Mouse (Mus musculus): ENCODE results near the gene Crocc2. TPM values are rescaled to one million over a fixed set of nuclear protein-coding genes. Genes with fewer than 3 reads are reported as not detected.

Gene Crocc2
- polyA plus RNA-seq, 1 experiment from 2014 or later: 0.30 TPM

DNA sequence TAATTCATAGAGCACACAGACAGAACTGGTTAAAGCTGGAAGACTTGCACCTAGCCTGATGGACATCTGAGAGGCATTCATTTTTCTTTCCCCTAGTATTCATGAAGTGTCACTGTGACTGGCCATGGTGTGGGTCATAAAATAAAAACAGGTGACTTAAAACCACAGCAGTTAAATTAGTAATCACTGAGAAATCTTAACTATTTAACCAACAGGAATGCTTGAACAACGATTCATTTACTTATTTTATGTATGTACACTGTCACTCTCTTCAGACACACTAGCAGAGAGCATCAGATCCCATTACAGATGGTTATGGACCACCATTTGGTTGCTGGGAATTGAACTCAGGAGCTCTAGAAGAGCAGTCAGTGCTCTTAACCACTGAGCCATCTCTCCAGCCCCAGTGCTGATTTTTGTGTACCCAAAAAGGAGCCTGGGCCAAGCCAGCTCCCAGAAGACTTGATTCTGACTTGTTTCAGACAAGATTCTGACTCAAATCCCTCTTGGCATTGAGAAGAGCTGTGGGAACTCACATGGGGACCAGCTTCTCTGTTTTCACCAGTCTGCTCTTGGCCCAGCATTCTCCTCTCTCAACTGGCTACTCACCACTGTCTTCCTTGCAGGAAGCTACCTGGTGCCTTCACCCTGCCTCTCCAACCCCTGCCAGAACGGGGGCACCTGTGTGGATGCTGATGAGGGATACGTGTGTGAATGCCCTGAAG is 102.2 kb downstream of the Crocc2 start:
- no peaks in the 10 kb centered on the region for H3K36me3 ChIP-seq
- 77% methylated on average over 3 of the region's 3 CpGs for WGBS

DNA sequence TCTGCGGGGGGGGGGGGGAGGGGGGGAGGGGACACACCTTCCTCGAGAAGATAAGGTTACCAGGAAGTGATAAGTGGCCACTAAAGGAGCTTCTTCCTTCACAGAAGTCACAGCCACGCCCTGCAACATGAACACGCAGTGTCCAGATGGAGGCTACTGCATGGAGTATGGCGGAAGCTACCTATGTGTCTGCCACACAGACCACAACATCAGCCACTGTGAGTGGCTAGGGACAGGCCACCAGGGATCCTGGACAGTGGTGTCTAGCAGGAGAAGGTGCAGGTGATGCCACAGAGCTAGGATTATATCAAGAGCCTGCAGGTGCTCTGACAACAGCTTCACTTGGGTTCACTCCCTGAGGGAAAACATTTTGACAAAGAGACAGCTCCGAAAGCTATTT is 103.2 kb downstream of the Crocc2 start:
- H3K4me1 ChIP-seq (replicated peaks): peaks cover 5% of the 10 kb centered on the region
- H3K27me3 ChIP-seq (ENCODE audit: insufficient read depth, poor library complexity, severe bottlenecking): peaks cover 4% of the 10 kb centered on the region; the same call in 1 of the 2 replicates
- H3K36me3 ChIP-seq: no peaks in the 10 kb centered on the region
- H3K27ac ChIP-seq: no peak overlapping the region
- WGBS: 89% methylated on average over 6 of the region's 6 CpGs
- DNase-seq (ENCODE audit: low spot score): no peak
- H3K4me3 ChIP-seq: no peak overlapping the region
- no peaks in the 10 kb centered on the region for H3K9me3 ChIP-seq

More for the DNA sequence above, 102.2 kb downstream of the Crocc2 start:
- no peak for DNase-seq (ENCODE audit: low spot score)
- H3K4me1 ChIP-seq (replicated peaks): peaks cover 5% of the 10 kb centered on the region
- no peak overlapping the region for H3K27ac ChIP-seq
- H3K4me3 ChIP-seq: no peak overlapping the region
- H3K27me3 ChIP-seq (ENCODE audit: insufficient read depth, poor library complexity, severe bottlenecking): peaks cover 4% of the 10 kb centered on the region; the same call in 1 of the 2 replicates
- no peaks in the 10 kb centered on the region for H3K9me3 ChIP-seq

DNA sequence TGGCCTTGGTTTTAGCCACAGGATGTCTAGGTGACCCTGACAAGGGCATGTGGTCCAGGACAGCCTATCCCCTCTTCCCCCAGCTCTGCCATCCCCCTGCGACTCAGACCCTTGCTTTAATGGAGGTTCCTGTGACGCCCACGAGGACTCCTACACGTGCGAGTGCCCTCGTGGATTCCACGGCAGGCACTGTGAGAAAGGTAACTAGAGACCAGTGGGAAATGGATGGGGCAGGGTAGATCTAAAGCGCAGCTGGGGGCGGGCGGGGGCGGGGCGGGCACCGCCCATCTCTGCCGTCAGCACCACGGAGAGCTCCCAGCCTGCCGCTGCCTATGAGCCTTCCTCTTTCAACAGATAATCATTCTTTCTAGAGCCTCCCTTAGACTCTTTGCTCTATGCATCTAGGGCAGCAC is 103.9 kb downstream of the Crocc2 start:
- H3K9me3 ChIP-seq: no peaks in the 10 kb centered on the region
- H3K27ac ChIP-seq: no peak overlapping the region
- DNase-seq (ENCODE audit: low spot score): peak; percentile 69
- peak overlapping the region; percentile 28; the same call in 1 of the 2 replicates for H3K4me3 ChIP-seq
- H3K36me3 ChIP-seq: no peaks in the 10 kb centered on the region
- 3% methylated on average over 10 of the region's 16 CpGs for WGBS
- H3K4me1 ChIP-seq (replicated peaks): peaks cover 5% of the 10 kb centered on the region
- H3K27me3 ChIP-seq (ENCODE audit: insufficient read depth, poor library complexity, severe bottlenecking): peaks cover 4% of the 10 kb centered on the region; the same call in 1 of the 2 replicates

DNA sequence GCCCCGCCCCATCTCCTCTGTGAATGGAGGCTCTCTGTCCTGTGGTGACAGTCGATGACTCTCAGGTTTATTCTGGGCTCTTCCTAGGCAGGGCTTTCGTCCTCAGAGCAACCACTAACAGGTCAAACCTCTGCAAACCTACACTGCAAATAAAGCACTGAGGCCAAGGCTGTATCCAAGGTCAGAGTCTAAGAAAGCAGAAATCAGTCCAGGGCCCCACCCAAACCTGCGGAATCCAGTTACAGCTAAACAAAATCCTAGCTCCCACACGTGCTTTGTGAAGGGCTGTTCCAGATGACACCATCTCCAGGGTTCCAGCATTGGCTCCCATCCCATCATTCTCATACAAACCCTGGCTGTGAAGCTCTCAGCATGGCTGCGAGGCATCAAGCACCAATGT is 107.0 kb downstream of the Crocc2 start:
- Histone ChIP-seq H3K4me3 (no peak overlapping the region), H3K27ac (no peak overlapping the region), H3K9me3 (no peaks in the 10 kb centered on the region), H3K27me3 (ENCODE audit: insufficient read depth, poor library complexity, severe bottlenecking) (peaks cover 4% of the 10 kb centered on the region; the same call in 1 of the 2 replicates), H3K36me3 (no peaks in the 10 kb centered on the region), H3K4me1 (replicated peaks) (peaks cover 5% of the 10 kb centered on the region)
- 76% methylated on average over 6 of the region's 6 CpGs for WGBS
- no peak for DNase-seq (ENCODE audit: low spot score)

DNA sequence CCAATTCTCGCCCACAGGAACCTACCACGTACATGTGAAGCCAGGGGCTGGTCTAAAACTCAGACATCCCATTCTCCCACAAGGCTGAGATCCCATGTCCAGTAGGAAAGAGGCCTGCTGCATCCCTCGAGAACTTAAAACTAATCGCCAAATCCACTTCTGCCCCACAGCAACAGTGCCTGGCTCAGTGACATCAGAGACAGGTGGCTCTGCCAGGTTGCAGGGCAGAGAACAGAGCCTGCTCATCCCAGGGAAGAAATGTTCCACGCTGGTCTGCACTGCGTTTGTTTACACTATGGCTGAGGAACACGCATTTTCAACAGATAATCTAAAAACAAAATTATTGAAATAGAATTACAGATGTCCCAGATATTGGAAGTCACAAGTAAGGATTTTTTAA is 108.5 kb downstream of the Crocc2 start:
- Histone ChIP-seq H3K36me3 (no peaks in the 10 kb centered on the region), H3K27me3 (ENCODE audit: insufficient read depth, poor library complexity, severe bottlenecking) (no peaks in the 10 kb centered on the region), H3K4me1 (replicated peaks) (peaks cover 5% of the 10 kb centered on the region), H3K9me3 (no peaks in the 10 kb centered on the region), H3K27ac (no peak overlapping the region), H3K4me3 (no peak overlapping the region)
- DNase-seq (ENCODE audit: low spot score): no peak
- 82% methylated on average over 7 of the region's 7 CpGs for WGBS

Other genes starting within 250 kb of the Crocc2 start
- 44.6 and 53.0 TPM in 2 replicates for gene Capn10, start 234.3 kb upstream of the Crocc2 start, polyA plus RNA-seq (2016; fragmentation: Nextera tagmentation; extraction: Ambion mirVana)
- 0.05 and 0.51 TPM in 2 replicates for gene Gpr35, start 217.9 kb upstream of the Crocc2 start, polyA plus RNA-seq (2016; fragmentation: Nextera tagmentation; extraction: Ambion mirVana)
- not detected in 2 replicates for gene Aqp12, start 162.4 kb upstream of the Crocc2 start, polyA plus RNA-seq (2016; fragmentation: Nextera tagmentation; extraction: Ambion mirVana)
- gene Kif1a, start 66.8 kb upstream of the Crocc2 start, polyA plus RNA-seq (2016; fragmentation: Nextera tagmentation; extraction: Ambion mirVana): 48.2 and 79.0 TPM in 2 replicates
- not detected in 2 replicates for gene Agxt, start 33.5 kb upstream of the Crocc2 start, polyA plus RNA-seq (2016; fragmentation: Nextera tagmentation; extraction: Ambion mirVana)
- 0.78 and 1.1 TPM in 2 replicates for gene 2310007B03Rik, start 7.8 kb upstream of the Crocc2 start, polyA plus RNA-seq (2016; fragmentation: Nextera tagmentation; extraction: Ambion mirVana)
- gene Sned1, start 67.1 kb downstream of the Crocc2 start, polyA plus RNA-seq (2016; fragmentation: Nextera tagmentation; extraction: Ambion mirVana): 3.4 and 3.5 TPM in 2 replicates
- gene Mterf4, start 137.2 kb downstream of the Crocc2 start, polyA plus RNA-seq (2016; fragmentation: Nextera tagmentation; extraction: Ambion mirVana): 33.5 and 37.5 TPM in 2 replicates
- 74.2 and 78.5 TPM in 2 replicates for gene Ppp1r7, start 174.1 kb downstream of the Crocc2 start, polyA plus RNA-seq (2016; fragmentation: Nextera tagmentation; extraction: Ambion mirVana)
- 19.7 and 29.7 TPM in 2 replicates for gene Pask, start 174.8 kb downstream of the Crocc2 start, polyA plus RNA-seq (2016; fragmentation: Nextera tagmentation; extraction: Ambion mirVana)
- 0.07 and 0.29 TPM in 2 replicates for gene Ano7, start 205.2 kb downstream of the Crocc2 start, polyA plus RNA-seq (2016; fragmentation: Nextera tagmentation; extraction: Ambion mirVana)